Mouse (Mus musculus) liver, embryonic 12.5 days (tissue): ENCODE data around the gene Yipf2. TPM values are rescaled to one million over a fixed set of nuclear protein-coding genes. Genes with fewer than 3 reads are reported as not detected.

ENCODE experiments used
- ATAC-seq: fragments of 200-750 bp; cut with Nextera tagmentation; 2 replicates; pipeline ENCODE4 v1.8.0; 2017; ENCODE audit warnings: moderate number of reproducible peaks, mild to moderate bottlenecking, moderate library complexity
- H3K27ac ChIP-seq: fragments of 300-500 bp; sonication (generic); 2 replicates; pipeline ENCODE4 v1.5.1; 2016; ENCODE audit warnings: mild to moderate bottlenecking
- H3K27me3 ChIP-seq: fragments of 300-500 bp; sonication (generic); replicated peaks from 2 replicates; pipeline ENCODE4 v1.6.1; 2016; ENCODE audit warnings: mild to moderate bottlenecking, moderate library complexity
- H3K36me3 ChIP-seq: fragments of 300-500 bp; sonication (generic); 2 replicates; pipeline ENCODE4 v1.6.1; 2016; ENCODE audit warnings: mild to moderate bottlenecking, moderate library complexity
- H3K4me1 ChIP-seq: fragments of 300-500 bp; sonication (generic); 2 replicates; pipeline ENCODE4 v1.6.1; 2016
- H3K4me2 ChIP-seq: fragments of 300-500 bp; sonication (generic); 2 replicates; pipeline ENCODE4 v1.6.1; 2016; ENCODE audit warnings: mild to moderate bottlenecking, moderate library complexity
- H3K4me3 ChIP-seq: fragments of 300-500 bp; sonication (generic); 2 replicates; pipeline ENCODE4 v1.5.1; 2016; ENCODE audit warnings: mild to moderate bottlenecking, moderate library complexity
- H3K9ac ChIP-seq: fragments of 300-500 bp; sonication (generic); 2 replicates; pipeline ENCODE4 v1.6.1; 2016; ENCODE audit warnings: mild to moderate bottlenecking, moderate library complexity
- H3K9me3 ChIP-seq: fragments of 300-500 bp; sonication (generic); replicated peaks from 2 replicates; pipeline ENCODE4 v1.6.1; 2016; ENCODE audit warnings: mild to moderate bottlenecking, moderate library complexity
- WGBS: fragments of 180-500 bp; shearing (Covaris S2); methylation state at CpG from one replicate; pipeline ENCODE4 v1.1.7; 2016; ENCODE audit not compliant: insufficient replicate concordance; 5-methylcytosine and 5-hydroxymethylcytosine counted together
- polyA plus RNA-seq: library from polyadenylated mRNA; unstranded; fragments of >200 nt; fragmentation: Nextera tagmentation; extraction: Ambion mirVana; gene quantifications from 2 replicates; pipeline ENCODE4 v1.2.1, GENCODE M21; 2016

Gene Yipf2
- polyA plus RNA-seq, 1 experiment from 2014 or later: 10.0 TPM

DNA sequence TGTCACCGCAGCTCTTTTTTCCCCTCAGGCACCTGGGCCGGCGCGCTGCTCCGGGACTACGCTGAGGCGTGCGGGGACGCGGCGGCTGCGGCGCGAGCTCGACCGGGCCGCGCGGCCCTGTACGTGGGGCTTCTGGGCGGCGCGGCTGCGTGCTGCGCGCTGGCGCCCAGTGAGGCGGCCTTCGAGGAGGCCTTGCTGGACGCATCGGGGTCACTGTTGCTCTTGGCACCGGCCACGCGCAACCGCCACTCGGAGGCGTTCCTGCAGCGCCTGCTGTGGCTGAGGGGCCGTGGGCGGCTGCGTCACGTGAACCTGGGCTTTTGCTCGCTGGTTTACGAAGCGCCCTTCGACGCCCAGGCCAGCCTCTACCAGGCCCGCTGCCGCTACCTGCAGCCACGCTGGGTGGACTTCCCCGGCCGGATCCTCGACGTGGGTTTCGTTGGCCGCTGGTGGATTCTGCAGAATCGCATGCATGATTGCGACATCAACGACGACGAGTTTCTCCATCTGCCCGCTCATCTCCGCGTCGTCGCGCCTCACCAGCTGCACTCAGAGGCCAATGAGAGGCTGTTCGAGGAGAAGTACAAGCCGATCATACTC is 594 bp upstream of the Yipf2 start:
- Histone ChIP-seq H3K4me3 (peak overlapping the region; percentile 83), H3K9me3 (no peaks in the 10 kb centered on the region), H3K27ac (peak overlapping the region; percentile 81), H3K4me1 (peaks cover 35% of the 10 kb centered on the region), H3K27me3 (no peaks in the 10 kb centered on the region), H3K36me3 (peaks cover 51% of the 10 kb centered on the region), H3K4me2 (peak overlapping the region; percentile 96), H3K9ac (peak overlapping the region; percentile 91)
- whole genome bisulfite sequencing: 1% methylated on average over 69 of the region's 69 CpGs
- ATAC-seq: peak; percentile 72

DNA sequence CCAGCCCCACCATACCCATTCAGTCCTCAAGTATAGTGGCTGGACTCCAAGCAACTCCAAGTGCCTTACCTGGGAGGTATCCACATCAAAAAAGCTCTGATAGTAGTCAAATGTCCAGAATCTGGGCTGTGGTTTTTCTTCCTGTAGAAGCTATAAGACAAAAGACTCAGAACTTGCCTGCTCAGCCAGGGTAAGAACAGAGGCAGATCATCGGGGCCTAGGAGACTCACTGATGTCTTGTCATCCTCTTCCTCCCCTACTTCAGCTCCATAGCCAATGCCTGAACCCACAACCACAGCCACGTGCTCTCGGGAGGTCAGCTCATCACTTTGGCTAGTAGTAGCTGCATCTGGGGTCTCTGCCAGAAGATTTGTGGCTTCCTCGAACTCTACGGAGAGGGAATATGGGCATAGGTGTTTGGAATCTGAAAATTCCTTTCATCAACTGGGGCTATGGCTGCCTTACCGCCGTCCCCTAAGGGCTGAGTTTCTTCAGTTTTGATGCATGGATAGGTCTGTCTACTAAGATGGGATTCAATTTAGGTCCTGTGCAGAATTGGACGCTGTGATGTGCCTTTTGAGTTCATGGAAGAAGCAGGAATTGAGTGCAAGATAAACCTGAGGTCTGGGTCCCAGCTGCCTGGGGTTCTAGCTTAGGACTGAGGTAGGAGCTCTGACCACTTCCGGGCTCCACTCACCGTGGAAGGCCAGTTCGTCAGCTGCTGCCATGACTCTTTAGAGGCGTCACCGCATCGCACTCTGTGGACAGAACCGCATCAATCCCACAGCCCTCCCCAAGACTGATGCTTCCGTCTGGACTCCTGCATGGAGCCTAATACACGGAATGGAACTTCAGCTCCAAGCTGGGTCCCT is 561 bp downstream of the Yipf2 start:
- H3K4me3 ChIP-seq: peak overlapping the region; percentile 83
- WGBS: 15% methylated on average over 17 of the region's 17 CpGs
- peaks cover 35% of the 10 kb centered on the region for H3K4me1 ChIP-seq
- no peaks in the 10 kb centered on the region for H3K27me3 ChIP-seq
- ATAC-seq: peak; percentile 46; the same call in 1 of the 2 replicates
- H3K27ac ChIP-seq: peak overlapping the region; percentile 81
- H3K9me3 ChIP-seq: no peaks in the 10 kb centered on the region
- peak overlapping the region; percentile 96 for H3K4me2 ChIP-seq
- peaks cover 63% of the 10 kb centered on the region for H3K36me3 ChIP-seq
- peak overlapping the region; percentile 91 for H3K9ac ChIP-seq

GRCm38 (mm10) chr9:21591127-21591830 is 1.3 kb downstream of the Yipf2 start:
- Histone ChIP-seq H3K9ac (no peak overlapping the region), H3K4me2 (peak overlapping the region; percentile 96), H3K9me3 (no peaks in the 10 kb centered on the region), H3K27ac (peak overlapping the region; percentile 81; the same call in 1 of the 2 replicates), H3K4me1 (peaks cover 35% of the 10 kb centered on the region), H3K36me3 (peaks cover 65% of the 10 kb centered on the region), H3K4me3 (no peak overlapping the region; the same call in 1 of the 2 replicates), H3K27me3 (no peaks in the 10 kb centered on the region)
- ATAC-seq: no peak
- WGBS: 73% methylated on average over 6 of the region's 6 CpGs

GRCm38 (mm10) chr9:21589538-21589937 is 3.1 kb downstream of the Yipf2 start:
- Histone ChIP-seq H3K4me3 (no peak overlapping the region), H3K9ac (no peak overlapping the region), H3K36me3 (peaks cover 65% of the 10 kb centered on the region), H3K9me3 (no peaks in the 10 kb centered on the region), H3K27me3 (no peaks in the 10 kb centered on the region), H3K27ac (no peak overlapping the region), H3K4me2 (no peak overlapping the region), H3K4me1 (peaks cover 25% of the 10 kb centered on the region)
- WGBS: 87% methylated on average over 5 of the region's 5 CpGs
- no peak for ATAC-seq

GRCm38 (mm10) chr9:21588350-21588749 is 4.3 kb downstream of the Yipf2 start:
- no peak overlapping the region for H3K4me2 ChIP-seq
- no peaks in the 10 kb centered on the region for H3K9me3 ChIP-seq
- 84% methylated on average over 8 of the region's 8 CpGs for WGBS
- no peak overlapping the region for H3K9ac ChIP-seq
- no peak for ATAC-seq
- peaks cover 68% of the 10 kb centered on the region for H3K36me3 ChIP-seq
- H3K27ac ChIP-seq: peak overlapping the region; percentile 46; the same call in 1 of the 2 replicates
- H3K27me3 ChIP-seq: no peaks in the 10 kb centered on the region
- H3K4me3 ChIP-seq: no peak overlapping the region
- peaks cover 13% of the 10 kb centered on the region for H3K4me1 ChIP-seq

DNA sequence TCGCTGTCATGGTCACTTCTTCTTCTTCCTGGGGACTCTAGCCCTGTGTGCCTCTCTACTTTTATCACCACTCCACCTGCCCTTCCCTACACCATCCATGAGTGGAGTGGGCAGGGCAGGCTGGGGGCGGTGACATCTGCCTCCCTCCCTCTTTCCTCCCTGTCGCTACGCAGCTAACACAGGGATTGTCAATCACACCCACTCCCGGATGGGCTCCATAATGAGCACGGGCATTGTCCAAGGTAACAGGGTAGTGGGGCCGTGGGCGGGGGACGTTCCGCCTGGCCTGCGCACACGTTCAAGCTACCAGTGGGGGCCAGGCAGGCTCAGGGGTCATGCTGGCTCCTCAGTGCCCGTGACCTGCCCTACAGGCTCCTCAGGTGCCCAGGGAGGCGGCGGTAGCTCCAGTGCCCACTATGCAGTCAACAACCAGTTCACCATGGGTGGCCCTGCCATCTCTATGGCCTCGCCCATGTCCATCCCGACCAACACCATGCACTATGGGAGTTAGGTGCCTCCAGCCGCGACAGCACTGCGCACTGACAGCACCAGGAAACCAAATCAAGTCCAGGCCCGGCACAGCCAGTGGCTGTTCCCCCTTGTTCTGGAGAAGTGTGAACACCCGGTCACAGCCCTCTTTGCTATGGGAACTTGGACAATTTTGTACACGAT is 4.8 kb downstream of the Yipf2 start:
- Histone ChIP-seq H3K4me2 (no peak overlapping the region), H3K4me3 (no peak overlapping the region), H3K9me3 (no peaks in the 10 kb centered on the region), H3K4me1 (peaks cover 12% of the 10 kb centered on the region), H3K27ac (no peak overlapping the region), H3K9ac (no peak overlapping the region), H3K27me3 (no peaks in the 10 kb centered on the region), H3K36me3 (peaks cover 73% of the 10 kb centered on the region)
- no peak for ATAC-seq
- WGBS: 86% methylated on average over 23 of the region's 23 CpGs

- WGBS: 87% methylated on average over 1 of the region's 1 CpGs
- ATAC-seq: no peak
- Histone ChIP-seq H3K4me2 (no peak overlapping the region), H3K36me3 (peaks cover 98% of the 10 kb centered on the region), H3K4me1 (no peaks in the 10 kb centered on the region), H3K27me3 (no peaks in the 10 kb centered on the region), H3K9ac (no peak overlapping the region), H3K9me3 (no peaks in the 10 kb centered on the region), H3K27ac (no peak overlapping the region), H3K4me3 (no peak overlapping the region)
These were observed 7.2 kb downstream of the Yipf2 start for GRCm38 (mm10) chr9:21585401-21585800.

GRCm38 (mm10) chr9:21578226-21578625 is 14.4 kb downstream of the Yipf2 start:
- H3K4me2 ChIP-seq: no peak overlapping the region
- no peak overlapping the region for H3K9ac ChIP-seq
- ATAC-seq: no peak
- WGBS: 73% methylated on average over 3 of the region's 3 CpGs
- H3K27me3 ChIP-seq: no peaks in the 10 kb centered on the region
- no peaks in the 10 kb centered on the region for H3K9me3 ChIP-seq
- no peak overlapping the region for H3K4me3 ChIP-seq
- H3K36me3 ChIP-seq: peaks cover 96% of the 10 kb centered on the region
- H3K4me1 ChIP-seq: no peaks in the 10 kb centered on the region
- no peak overlapping the region for H3K27ac ChIP-seq

DNA sequence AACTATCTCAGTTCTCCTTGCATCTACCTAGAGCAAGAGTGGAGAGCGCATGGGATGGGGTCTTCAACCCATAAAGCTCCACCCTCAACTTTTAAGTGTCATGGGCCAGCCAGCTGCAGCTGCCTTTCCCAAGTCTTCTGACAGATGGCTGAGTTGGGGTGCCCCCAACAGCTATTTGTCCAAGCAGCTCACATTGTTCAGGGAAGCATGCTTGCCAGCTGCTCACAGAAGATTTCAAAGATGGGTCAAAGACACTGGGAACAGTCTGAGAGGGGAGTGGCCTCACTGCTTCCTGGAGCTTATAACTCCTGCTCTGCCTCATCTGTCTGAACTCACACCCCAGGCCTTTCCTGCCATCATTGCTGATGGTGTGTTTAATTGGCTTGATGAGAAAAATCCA is 16.3 kb downstream of the Yipf2 start:
- Histone ChIP-seq H3K4me2 (no peak overlapping the region), H3K36me3 (peaks cover 96% of the 10 kb centered on the region), H3K27ac (no peak overlapping the region), H3K27me3 (no peaks in the 10 kb centered on the region), H3K4me1 (no peaks in the 10 kb centered on the region), H3K9me3 (no peaks in the 10 kb centered on the region), H3K9ac (no peak overlapping the region), H3K4me3 (no peak overlapping the region)
- 80% methylated on average over 1 of the region's 1 CpGs for WGBS
- ATAC-seq: no peak

- no peak overlapping the region for H3K9ac ChIP-seq
- WGBS: 88% methylated on average over 10 of the region's 10 CpGs
- ATAC-seq: no peak
These were observed 17.4 kb downstream of the Yipf2 start for GRCm38 (mm10) chr9:21575253-21575652.

GRCm38 (mm10) chr9:21574012-21574801 is 18.4 kb downstream of the Yipf2 start:
- ATAC-seq: no peak
- peaks cover 96% of the 10 kb centered on the region for H3K36me3 ChIP-seq
- no peak overlapping the region for H3K9ac ChIP-seq
- H3K4me2 ChIP-seq: no peak overlapping the region
- 88% methylated on average over 8 of the region's 8 CpGs for WGBS
- H3K27ac ChIP-seq: no peak overlapping the region
- H3K9me3 ChIP-seq: no peaks in the 10 kb centered on the region
- no peaks in the 10 kb centered on the region for H3K4me1 ChIP-seq
- H3K4me3 ChIP-seq: no peak overlapping the region
- no peaks in the 10 kb centered on the region for H3K27me3 ChIP-seq

More at GRCm38 (mm10) chr9:21575253-21575652, 17.4 kb downstream of the Yipf2 start:
- no peaks in the 10 kb centered on the region for H3K9me3 ChIP-seq
- H3K4me2 ChIP-seq: no peak overlapping the region
- peaks cover 96% of the 10 kb centered on the region for H3K36me3 ChIP-seq
- H3K27ac ChIP-seq: no peak overlapping the region
- H3K27me3 ChIP-seq: no peaks in the 10 kb centered on the region
- no peaks in the 10 kb centered on the region for H3K4me1 ChIP-seq
- H3K4me3 ChIP-seq: no peak overlapping the region
